Mouse (Mus musculus): ENCODE measurements at regions not wholly inside any gene's neighbourhood (a gene's known extent, or its start where the extent isn't known, plus 50 kb on each side); places are given as distances from the start of the nearest gene placed in this dataset.
"Not testable (repeated sequence)": the region's sequence is repeated elsewhere in the genome, so short reads cannot be mapped to it uniquely, and the experiment has no call there.

DNA sequence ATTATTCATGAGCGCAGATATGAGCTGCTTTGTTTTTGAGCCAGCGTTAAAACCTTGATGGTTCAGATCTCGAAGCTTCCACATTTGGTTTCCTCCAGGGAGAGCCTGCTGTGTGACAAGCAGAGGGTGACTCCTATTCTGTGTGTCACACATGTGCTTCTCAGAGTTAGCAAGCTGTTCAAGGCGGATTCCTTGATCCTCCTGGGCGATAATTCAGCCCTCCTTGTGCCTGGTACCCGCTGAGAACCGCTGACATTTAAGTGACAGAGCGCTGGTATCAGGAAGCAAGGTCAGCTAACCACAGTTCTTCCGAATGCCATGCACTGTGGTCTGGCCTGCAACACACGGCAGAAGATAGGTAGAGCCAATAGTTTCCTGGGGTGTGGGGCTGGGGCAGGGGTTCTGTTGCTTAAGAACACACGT lies 294.5 kb upstream of the Arglu1 start:
- no peak for ATAC-seq (ENCODE audit: insufficient number of reproducible peaks, low FRiP score, low TSS enrichment)

DNA sequence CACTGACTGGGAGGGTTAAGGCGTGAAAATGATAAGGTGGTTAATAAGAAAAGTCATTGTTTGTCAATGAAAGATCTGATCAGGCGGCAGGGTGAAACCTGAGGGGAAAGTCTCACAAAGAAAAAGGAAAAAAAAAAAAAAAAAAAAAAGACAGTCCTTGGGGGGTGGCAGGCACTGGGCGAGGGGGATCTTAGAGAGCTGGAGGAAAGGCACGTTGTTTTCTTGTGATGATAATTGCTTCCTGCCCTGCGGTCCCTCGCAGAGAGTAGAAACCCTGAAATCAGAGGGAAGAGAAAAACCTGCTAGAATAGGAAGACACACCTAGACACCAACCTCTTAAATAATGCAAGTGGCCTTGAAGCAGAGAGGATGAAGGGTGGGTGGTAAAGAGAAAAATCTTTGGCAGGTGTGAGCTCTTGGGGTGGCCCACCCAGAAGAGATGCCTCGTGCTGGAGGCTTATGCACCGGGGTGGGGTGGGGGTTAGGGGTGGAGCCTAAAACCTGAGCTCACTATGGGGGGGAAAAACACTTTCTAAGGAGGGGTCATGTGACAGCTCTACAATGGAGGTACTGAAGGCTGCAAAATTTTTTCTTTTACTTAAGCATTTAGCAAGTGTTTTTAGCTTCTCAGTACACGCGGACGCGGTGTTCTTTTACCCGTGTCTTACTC lies 294.0 kb upstream of the Arglu1 start:
- no peak for ATAC-seq (ENCODE audit: insufficient number of reproducible peaks, low FRiP score, low TSS enrichment)

- no peak for ATAC-seq (ENCODE audit: insufficient number of reproducible peaks, low FRiP score, low TSS enrichment)
Observed at GRCm38 (mm10) chr8:8983133-8983661, 292.9 kb upstream of the Arglu1 start.

DNA sequence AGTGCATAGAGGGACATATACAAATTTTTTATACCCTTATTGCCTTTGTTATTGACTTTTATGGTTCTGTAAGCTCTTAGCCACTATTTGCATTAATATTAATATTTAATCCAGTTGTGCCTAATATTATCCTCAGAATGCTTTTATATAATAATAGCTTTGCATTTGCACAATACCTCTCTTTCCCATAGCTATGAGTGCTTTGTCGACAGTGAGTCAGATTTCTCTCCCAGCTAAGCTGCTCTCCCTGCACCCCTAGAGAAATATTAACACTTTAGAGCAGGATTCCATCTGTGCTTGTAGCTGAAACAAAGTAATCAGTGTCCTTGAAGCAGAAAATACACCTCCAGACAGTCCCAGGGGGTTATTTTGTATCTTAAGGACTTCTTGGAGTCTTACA lies 288.6 kb upstream of the Arglu1 start:
- ATAC-seq (ENCODE audit: insufficient number of reproducible peaks, low FRiP score, low TSS enrichment): no peak

DNA sequence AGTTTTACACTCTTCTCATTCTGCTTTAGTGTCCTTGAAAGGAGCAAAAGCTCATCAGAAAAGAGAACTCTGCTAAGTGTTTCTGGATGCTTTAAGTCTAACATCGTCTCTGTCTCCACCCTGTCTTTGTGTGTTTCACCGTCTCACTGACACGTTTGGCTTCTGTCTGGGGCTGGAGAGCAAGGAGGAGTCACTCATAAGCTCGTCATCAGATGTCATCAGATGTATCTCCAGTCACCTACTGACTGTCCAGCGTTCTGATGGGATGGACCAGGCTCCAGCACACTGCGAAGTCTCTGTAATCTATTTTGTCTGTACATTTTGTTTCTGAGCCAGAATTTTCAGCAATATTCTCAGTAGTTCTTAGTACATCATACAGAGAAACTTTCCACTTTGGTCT lies 283.4 kb upstream of the Arglu1 start:
- ATAC-seq (ENCODE audit: insufficient number of reproducible peaks, low FRiP score, low TSS enrichment): no peak

DNA sequence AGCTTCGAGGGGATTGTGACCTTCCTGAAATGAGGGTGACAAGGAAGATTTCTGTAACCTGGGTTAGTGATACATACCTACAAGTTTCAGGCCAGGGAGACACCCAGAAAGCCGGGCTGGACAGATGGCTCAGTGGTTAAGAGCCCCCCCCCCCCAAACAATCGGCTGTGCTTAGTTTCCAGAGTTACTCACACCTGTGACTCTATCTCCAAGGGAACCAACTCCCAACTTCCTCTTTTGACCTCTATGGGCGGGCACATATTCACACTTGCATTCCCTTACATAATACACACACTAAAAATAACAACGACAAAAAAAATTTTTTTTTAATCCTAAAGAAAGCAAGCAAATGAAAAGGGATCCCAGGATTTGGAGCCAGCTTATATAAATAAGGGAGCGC lies 283.0 kb upstream of the Arglu1 start:
- no peak for ATAC-seq (ENCODE audit: insufficient number of reproducible peaks, low FRiP score, low TSS enrichment)

GRCm38 (mm10) chr8:8970776-8971175 lies 280.5 kb upstream of the Arglu1 start:
- no peak for ATAC-seq (ENCODE audit: insufficient number of reproducible peaks, low FRiP score, low TSS enrichment)

DNA sequence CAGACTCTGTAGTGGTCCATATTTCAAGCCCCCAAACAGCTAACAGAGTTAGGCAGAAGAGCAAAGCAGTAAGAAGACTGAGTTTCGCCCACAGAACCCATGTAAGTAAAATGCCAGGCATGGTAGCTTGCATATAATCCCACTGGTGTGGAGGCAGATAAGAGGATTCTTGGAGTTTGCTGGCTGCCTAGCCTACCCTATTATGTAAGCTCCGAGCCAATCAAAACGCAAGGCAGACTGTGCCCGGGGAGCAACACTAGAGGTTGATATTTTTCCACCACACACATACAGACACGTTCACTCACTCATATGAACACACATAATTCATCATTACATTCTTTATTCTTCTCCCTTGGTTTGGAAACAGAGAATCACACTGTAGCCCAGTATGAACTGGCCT lies 280.0 kb upstream of the Arglu1 start:
- ATAC-seq (ENCODE audit: insufficient number of reproducible peaks, low FRiP score, low TSS enrichment): no peak

GRCm38 (mm10) chr8:8969112-8969950 lies 279.0 kb upstream of the Arglu1 start:
- no peak for ATAC-seq (ENCODE audit: insufficient number of reproducible peaks, low FRiP score, low TSS enrichment)

GRCm38 (mm10) chr8:8966658-8967048 lies 276.3 kb upstream of the Arglu1 start:
- no peak for ATAC-seq (ENCODE audit: insufficient number of reproducible peaks, low FRiP score, low TSS enrichment)

GRCm38 (mm10) chr8:8965983-8966657 lies 275.8 kb upstream of the Arglu1 start:
- ATAC-seq (ENCODE audit: insufficient number of reproducible peaks, low FRiP score, low TSS enrichment): no peak

GRCm38 (mm10) chr8:8960221-8960620 lies 269.9 kb upstream of the Arglu1 start:
- ATAC-seq (ENCODE audit: insufficient number of reproducible peaks, low FRiP score, low TSS enrichment): no peak

GRCm38 (mm10) chr8:8959787-8960093 lies 269.4 kb upstream of the Arglu1 start:
- ATAC-seq (ENCODE audit: insufficient number of reproducible peaks, low FRiP score, low TSS enrichment): no peak

- ATAC-seq (ENCODE audit: insufficient number of reproducible peaks, low FRiP score, low TSS enrichment): no peak
Observed at GRCm38 (mm10) chr8:8959021-8959786, 268.9 kb upstream of the Arglu1 start.

GRCm38 (mm10) chr8:8958140-8958539 lies 267.8 kb upstream of the Arglu1 start:
- ATAC-seq (ENCODE audit: insufficient number of reproducible peaks, low FRiP score, low TSS enrichment): not testable (repeated sequence)

DNA sequence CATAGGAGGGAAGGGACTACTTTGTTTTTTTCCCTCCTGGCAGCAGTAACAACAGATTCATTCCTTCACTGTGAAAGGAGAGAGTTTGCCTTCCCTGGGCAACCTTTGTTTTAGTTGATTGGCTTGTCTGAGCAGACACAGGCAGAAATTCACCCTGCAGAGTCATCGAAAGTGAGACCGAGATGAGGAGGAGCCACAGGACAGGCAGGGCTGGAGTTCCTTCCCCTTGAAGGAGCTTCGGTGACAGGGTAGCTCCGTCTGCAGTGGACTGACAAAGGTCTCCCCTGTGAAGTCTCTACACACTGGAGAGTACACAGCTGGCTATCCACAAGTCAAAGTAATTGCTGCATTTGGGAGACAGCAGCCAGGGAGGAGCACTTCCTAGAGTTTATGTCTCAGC lies 261.9 kb upstream of the Arglu1 start:
- no peak for ATAC-seq (ENCODE audit: insufficient number of reproducible peaks, low FRiP score, low TSS enrichment)

DNA sequence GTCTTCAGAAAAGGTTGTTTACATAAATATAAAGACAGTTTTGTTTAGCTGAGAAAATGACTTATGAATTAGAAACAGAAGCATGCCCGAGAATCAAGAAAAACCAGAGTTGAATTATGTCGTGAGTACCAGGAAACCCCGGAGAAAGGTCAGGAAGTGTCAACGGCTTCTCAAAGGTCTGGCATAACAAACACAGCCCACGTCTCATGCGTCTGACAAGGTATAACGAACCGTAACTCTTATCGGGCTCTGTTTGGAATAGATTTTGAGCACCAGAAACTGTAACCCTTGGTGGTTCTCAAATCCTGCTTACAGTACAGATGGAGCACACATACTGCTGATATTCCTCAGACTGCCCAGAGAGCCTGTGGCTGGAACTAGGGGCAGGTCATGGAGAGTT lies 260.9 kb upstream of the Arglu1 start:
- ATAC-seq (ENCODE audit: insufficient number of reproducible peaks, low FRiP score, low TSS enrichment): no peak

DNA sequence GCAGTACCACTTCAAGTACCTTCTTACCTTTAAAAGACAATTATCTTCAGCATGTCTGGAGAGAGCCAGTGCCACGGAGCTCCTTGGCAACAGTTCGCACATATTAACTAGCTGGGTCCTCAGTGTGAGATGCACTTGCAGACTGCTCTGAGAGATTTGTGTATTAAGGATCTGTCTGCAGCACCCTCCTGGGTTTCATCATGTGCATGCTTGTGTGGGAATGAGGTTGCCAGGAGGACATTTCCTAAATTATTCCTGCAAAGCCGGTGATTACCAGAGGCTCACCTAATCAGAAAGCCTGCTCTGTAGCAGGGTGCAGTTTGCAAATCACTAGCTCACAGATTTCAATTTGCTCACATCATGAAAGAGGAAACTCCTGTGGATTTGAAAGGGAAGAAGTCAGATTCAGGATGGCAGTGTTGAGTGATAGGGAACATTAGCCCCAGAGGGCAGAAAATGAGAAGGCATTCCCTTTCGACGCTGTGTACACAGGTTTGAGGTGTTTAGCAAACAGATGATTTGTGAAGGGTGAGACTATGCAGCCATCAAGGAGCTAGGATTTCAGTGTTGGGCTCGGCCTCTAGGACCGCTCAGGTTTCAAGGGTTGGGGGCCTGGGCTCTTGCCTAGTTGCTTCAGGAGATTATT lies 257.3 kb upstream of the Arglu1 start:
- ATAC-seq (ENCODE audit: insufficient number of reproducible peaks, low FRiP score, low TSS enrichment): no peak

DNA sequence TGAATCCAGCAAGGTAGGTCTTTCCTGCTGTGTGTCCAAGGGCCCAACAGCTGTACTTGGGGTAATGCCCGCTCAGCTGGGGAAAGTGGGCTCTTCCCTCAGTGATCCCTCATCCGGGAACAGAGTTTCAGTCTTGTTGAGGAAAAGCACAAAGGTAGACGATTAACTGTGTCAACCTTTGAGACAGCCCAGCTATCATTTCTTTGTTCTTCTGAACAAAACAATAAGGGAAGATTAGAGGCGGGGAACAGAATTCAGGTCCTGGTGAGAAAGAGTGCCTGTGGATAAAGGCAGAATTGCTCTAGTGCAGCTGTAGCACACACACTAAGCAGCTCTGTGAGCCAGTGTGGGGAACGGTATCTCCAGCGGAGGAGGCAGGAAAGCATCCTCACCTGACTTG lies 252.7 kb upstream of the Arglu1 start:
- ATAC-seq (ENCODE audit: insufficient number of reproducible peaks, low FRiP score, low TSS enrichment): no peak

GRCm38 (mm10) chr8:8940899-8941298 lies 250.6 kb upstream of the Arglu1 start:
- ATAC-seq (ENCODE audit: insufficient number of reproducible peaks, low FRiP score, low TSS enrichment): no peak

Data from cerebellum, adult (tissue).